ENCODE assay signal across 2 mouse cellular contexts in the genomic region with DNA sequence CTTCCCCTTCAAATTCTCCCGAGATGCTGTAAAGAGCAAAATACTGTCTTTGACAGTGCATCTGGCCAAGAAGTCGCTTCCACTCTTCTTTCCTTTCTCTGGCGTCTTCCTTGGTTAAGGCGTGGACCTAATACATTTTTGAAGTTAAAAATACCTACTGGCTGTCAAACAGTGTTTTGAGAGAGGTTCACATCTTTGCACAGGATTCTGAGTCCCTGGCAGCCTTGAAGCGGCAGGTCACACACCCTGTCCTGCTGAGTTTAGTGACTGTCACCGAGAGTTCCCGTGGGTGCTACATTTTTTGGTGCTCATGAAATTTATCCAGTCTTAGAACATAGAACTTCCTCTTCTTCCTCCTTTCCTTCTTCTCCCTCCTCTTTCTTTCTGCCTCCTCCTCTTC. TPM values are rescaled to one million over a fixed set of nuclear protein-coding genes. Genes with fewer than 3 reads are reported as not detected.
"Had no signal": no experiment of that assay in that cellular context is flagged by ENCODE, and none has a peak within 500 bp of the region (broad histone marks: within the 10 kb centered on the region; RNA-seq: fewer than 3 reads in every experiment).

No protein-coding gene starts in this region.

RNA-seq across cellular contexts. Expression of a gene that starts 41.2 kb away (rescaled TPM):
- polyA plus RNA-seq: heart, embryonic 12.5 days; heart, embryonic 13.5 days had no signal
